Mouse (Mus musculus) CD4-positive, CD25-positive, alpha-beta regulatory T cell, adult 2 months (primary cell): ENCODE data around the gene Snrpa1.
A peak's percentile ranks its signal among the peaks of the same experiment; 100 is the strongest.

Experiments used
- DNase-seq: peaks from one replicate; pipeline ENCODE4 v3.0.0-alpha.2; 2012; ENCODE audit warnings: low read depth, low spot score

Snrpa1 gene

DNA sequence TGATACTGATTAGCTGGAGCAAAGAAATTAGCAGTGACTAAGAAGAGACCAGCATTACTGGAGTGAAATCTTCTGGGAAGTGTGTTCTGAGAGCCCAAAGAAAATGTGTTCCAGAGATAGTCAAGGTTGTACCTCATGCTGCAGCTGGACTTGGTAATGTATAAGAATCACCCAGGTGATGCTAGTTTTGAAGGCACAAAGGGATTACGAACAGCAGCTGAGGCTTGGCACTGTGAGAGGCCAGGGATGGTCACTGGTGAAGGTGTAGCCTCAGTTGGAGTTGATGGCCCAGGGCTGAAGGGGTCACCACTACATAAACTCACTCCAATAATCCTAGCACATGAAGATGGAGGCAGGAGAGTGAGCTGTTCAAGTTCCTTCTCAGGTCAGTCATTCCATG is at the start of gene Snrpa1:
Snrpa1 (plus strand) TSS at position 301 of the 400 bp plus-strand sequence.
- no peak for DNase-seq

DNA sequence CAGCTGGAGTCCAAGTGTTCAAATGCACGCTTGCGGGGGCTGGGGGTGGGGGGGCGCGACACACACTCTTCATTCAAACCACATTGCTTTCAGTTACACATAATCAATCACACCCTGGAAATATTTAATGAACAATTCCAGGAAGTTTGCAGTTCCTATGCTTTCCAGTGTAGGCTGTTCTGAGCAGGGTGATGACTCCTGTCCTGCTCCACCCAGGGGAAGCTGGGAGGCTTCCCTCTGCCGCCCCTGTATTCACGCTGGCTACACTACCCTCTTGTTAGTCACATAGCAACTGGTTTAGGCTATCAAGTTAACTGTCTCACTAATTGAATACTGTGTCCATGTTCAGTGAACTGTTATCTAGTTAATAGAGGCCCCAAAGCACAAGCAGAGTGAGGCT is 48.3 kb upstream of the Snrpa1 start:
- no peak for DNase-seq

GRCm38 (mm10) chr7:66027747-66028146 is 31.1 kb upstream of the Snrpa1 start:
- DNase-seq, result no peak

GRCm38 (mm10) chr7:66028766-66029512 is 29.9 kb upstream of the Snrpa1 start:
- no peak for DNase-seq

- DNase-seq, result no peak
These were observed 22.0 kb upstream of the Snrpa1 start for GRCm38 (mm10) chr7:66036809-66037208.

GRCm38 (mm10) chr7:66038261-66038660 is 20.5 kb upstream of the Snrpa1 start:
- no peak for DNase-seq

GRCm38 (mm10) chr7:66038730-66039129 is 20.1 kb upstream of the Snrpa1 start:
- DNase-seq, result no peak

DNA sequence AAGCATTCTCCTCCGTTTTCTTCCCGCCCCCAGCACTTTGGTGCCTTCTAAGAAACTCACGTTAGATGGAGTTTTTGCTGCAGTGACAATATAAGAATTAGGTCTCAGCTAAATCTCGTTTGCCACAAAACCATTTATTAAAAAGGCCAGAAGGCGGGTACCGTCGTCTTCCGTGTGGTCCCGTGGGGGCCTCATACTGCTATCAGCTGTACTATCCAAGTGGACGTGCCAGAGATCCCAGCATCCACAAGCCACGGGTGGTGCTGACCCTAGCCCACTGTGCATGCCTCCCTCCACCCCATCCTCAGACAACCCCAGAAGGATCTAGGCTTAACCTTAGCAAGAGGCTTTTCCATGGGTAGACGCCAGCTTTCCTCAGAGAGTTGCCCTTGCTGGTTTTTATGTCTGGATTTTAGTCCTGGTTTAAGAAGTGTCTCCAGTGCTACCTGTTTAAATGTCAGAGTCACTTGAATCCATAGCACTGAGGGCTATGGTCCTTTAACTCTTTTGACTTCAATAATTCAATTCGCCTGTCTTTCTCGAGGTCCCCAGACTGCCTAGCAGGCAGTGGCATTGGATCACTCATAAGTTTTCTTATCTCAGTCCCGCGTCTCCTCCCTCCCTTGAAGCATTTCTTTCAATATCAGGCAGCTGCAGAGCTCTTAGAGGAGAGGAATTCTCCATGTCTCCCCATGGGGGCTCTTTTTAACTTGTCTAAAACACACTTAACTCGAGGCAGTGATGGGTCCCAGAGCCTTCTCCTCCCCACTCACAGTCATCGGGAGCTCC is 18.6 kb upstream of the Snrpa1 start:
- DNase-seq, result no peak

DNA sequence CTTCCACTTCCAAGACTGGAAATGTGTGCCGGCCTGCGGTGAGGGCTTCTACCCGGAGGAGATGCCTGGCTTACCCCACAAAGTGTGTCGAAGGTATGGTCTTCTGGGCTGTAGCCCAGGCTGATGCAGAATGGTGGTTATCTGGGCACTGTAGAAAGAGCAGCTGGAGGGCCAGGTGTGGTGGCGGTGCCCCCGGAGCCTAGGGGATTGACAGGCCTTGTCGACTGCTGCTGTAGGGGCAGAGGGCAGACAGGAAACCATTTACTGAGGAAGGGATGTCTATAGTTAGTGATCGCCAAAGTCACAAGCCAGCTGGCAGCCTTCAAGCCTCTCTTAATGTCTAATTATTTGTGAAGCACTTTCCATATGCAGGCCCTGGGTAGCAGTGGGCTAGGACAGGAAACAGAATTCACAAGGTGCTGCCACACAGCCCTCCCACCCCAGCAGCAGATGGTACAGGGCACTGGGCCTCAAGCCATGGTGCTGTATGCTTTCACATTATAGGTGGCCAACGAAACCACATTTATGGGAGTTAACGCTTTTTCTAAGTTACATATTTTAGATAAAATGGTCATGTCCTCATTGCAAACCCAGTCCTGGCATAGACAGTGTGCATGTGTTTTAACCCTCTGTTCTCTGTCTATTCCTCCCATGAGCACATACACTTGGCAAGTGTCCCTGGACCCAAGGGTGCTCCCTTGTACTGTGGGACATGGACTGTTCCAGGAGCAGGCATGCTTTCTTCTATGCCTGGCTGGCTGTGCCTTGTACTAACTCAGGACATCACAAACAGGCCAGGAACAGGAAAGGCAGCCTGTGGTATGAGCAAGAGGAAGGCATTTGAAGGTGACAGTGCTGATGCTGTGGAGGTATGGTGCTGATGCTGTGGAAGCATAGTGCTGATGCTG is 15.0 kb upstream of the Snrpa1 start, which contains the start of gene Gm45213:
Gm45213 (plus strand) TSS at position 51 of the 908 bp plus-strand sequence.
- DNase-seq, result no peak

- DNase-seq, result no peak
These were observed 14.2 kb upstream of the Snrpa1 start for GRCm38 (mm10) chr7:66044617-66045016.

GRCm38 (mm10) chr7:66046921-66047918 is 11.6 kb upstream of the Snrpa1 start:
- no peak for DNase-seq

GRCm38 (mm10) chr7:66047975-66048374 is 10.8 kb upstream of the Snrpa1 start:
- no peak for DNase-seq

GRCm38 (mm10) chr7:66048446-66049230 is 10.2 kb upstream of the Snrpa1 start:
- no peak for DNase-seq

- no peak for DNase-seq
These were observed 4.8 kb upstream of the Snrpa1 start for GRCm38 (mm10) chr7:66053946-66054483.

DNA sequence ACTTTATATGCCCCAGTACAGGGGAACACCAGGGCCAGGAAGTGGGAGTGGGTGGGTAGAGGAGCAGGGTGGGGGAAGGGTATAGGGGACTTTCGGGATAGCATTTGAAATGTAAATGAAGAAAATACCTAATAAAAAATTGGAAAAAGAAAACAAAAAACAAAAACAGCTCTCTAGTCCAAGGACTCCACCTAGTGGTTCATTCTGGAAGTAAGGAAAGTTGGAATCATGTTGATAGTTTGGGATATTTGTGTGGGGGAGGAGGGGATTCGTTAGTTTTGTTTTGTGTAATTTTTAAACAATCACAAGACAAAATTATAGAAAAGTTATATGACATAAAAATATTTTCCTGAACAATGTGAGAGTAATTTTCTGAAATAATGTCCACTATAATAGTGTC is 3.4 kb upstream of the Snrpa1 start:
- DNase-seq, result peak; percentile 51

- peak; percentile 92 for DNase-seq
These were observed 1.5 kb downstream of the Snrpa1 start for GRCm38 (mm10) chr7:66060066-66060956.

GRCm38 (mm10) chr7:66061057-66061456 is 2.3 kb downstream of the Snrpa1 start:
- peak; percentile 5 for DNase-seq

DNA sequence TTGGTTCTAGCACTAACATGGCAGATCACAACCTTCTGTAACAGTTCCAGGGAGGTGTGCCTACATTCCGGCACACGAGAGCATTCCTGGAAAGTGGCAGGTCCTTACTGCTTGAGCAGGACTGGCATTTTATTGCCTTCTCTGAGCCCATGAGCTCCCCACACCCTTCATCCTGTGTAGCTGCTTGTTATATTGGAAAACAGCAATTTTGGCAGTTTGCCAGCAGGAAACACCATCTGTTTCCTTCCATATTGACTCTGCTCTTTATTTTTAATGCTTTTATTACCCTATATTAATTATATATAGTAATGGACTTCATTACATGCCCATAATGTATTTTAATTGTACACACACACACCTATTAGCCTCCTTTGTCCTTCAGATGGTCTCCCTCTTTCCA is 17.6 kb downstream of the Snrpa1 start:
- DNase-seq, result no peak
